Mouse (Mus musculus): ENCODE data around the gene Spocd1. TPM values are rescaled to one million over a fixed set of nuclear protein-coding genes. Genes with fewer than 3 reads are reported as not detected.

Gene Spocd1
- polyA plus RNA-seq, 2 experiments: 0.15 TPM; not detected in 1

GRCm38 (mm10) chr4:129983046-129983445 is 54.0 kb downstream of the Spocd1 start:
- H3K4me2 ChIP-seq (replicated peaks; ENCODE audit: low read depth, low read length, severe bottlenecking): no peak overlapping the region
- DNase-seq (ENCODE audit: low spot score): no peak
- WGBS: 13% methylated on average over 5 of the region's 5 CpGs
- no peak for ATAC-seq (ENCODE audit: low FRiP score, low read depth)
- H3K4me1 ChIP-seq (ENCODE audit: control insufficient read depth, insufficient read depth, low read length): peaks cover 28% of the 10 kb centered on the region
- no peak overlapping the region for H3K9ac ChIP-seq (ENCODE audit: low read depth, low read length, severe bottlenecking)
- no peak overlapping the region for H3K4me3 ChIP-seq (replicated peaks; ENCODE audit: low read length)
- H3K9me3 ChIP-seq (ENCODE audit: control insufficient read depth, low read length): no peaks in the 10 kb centered on the region
- no peak overlapping the region for H3K27ac ChIP-seq (replicated peaks; ENCODE audit: low read depth, low read length)
- peaks cover 27% of the 10 kb centered on the region; the same call in 1 of the 2 replicates for H3K27me3 ChIP-seq (ENCODE audit: control insufficient read depth, insufficient read depth, low read length)
- no peak for TF ChIP-seq POLR2A (IDR thresholded peaks at IDR 0.05; ENCODE audit: borderline replicate concordance, extremely low read depth, insufficient read depth, insufficient read length)
- H3K36me3 ChIP-seq (ENCODE audit: control insufficient read depth, insufficient read depth, low read length): no peaks in the 10 kb centered on the region

- H3K4me3 ChIP-seq (replicated peaks; ENCODE audit: low read length): peak overlapping the region; percentile 73
- ATAC-seq (ENCODE audit: low FRiP score, low read depth) (no peak), DNase-seq (ENCODE audit: low spot score) (peak; percentile 55)
- no peaks in the 10 kb centered on the region for H3K9me3 ChIP-seq (ENCODE audit: control insufficient read depth, low read length)
- TF ChIP-seq POLR2A (IDR thresholded peaks at IDR 0.05; ENCODE audit: borderline replicate concordance, extremely low read depth, insufficient read depth, insufficient read length): no peak
- H3K27ac ChIP-seq (replicated peaks; ENCODE audit: low read depth, low read length): no peak overlapping the region
- no peak overlapping the region for H3K9ac ChIP-seq (ENCODE audit: low read depth, low read length, severe bottlenecking)
- 2% methylated on average over 15 of the region's 15 CpGs for WGBS
- peaks cover 31% of the 10 kb centered on the region for H3K4me1 ChIP-seq (ENCODE audit: control insufficient read depth, insufficient read depth, low read length)
- H3K4me2 ChIP-seq (replicated peaks; ENCODE audit: low read depth, low read length, severe bottlenecking): peak overlapping the region; percentile 95
- peaks cover 34% of the 10 kb centered on the region for H3K27me3 ChIP-seq (ENCODE audit: control insufficient read depth, insufficient read depth, low read length)
- no peaks in the 10 kb centered on the region for H3K36me3 ChIP-seq (ENCODE audit: control insufficient read depth, insufficient read depth, low read length)
These were observed 54.8 kb downstream of the Spocd1 start for GRCm38 (mm10) chr4:129983764-129984420.

- H3K9ac ChIP-seq (ENCODE audit: low read depth, low read length, severe bottlenecking): peak within 1 kb of the TSS; percentile 78
- H3K4me3 ChIP-seq (replicated peaks; ENCODE audit: low read length): peak within 1 kb of the TSS; percentile 73
- TF ChIP-seq POLR2A (IDR thresholded peaks at IDR 0.05; ENCODE audit: borderline replicate concordance, extremely low read depth, insufficient read depth, insufficient read length): no peak
- no peaks in the 10 kb centered on the region for H3K36me3 ChIP-seq (ENCODE audit: control insufficient read depth, insufficient read depth, low read length)
- 0 out of 2 replicates have a peak within 1 kb of the TSS, but pooled peaks have one; percentile 38 for H3K27ac ChIP-seq (replicated peaks; ENCODE audit: low read depth, low read length)
- H3K4me1 ChIP-seq (ENCODE audit: control insufficient read depth, insufficient read depth, low read length): peaks cover 31% of the 10 kb centered on the region
- H3K27me3 ChIP-seq (ENCODE audit: control insufficient read depth, insufficient read depth, low read length): peaks cover 34% of the 10 kb centered on the region
- ATAC-seq (ENCODE audit: low FRiP score, low read depth) (peak; percentile 39), DNase-seq (ENCODE audit: low spot score) (peak; percentile 41)
- H3K9me3 ChIP-seq (ENCODE audit: control insufficient read depth, low read length): no peaks in the 10 kb centered on the region
- H3K4me2 ChIP-seq (replicated peaks; ENCODE audit: low read depth, low read length, severe bottlenecking): peak within 1 kb of the TSS; percentile 95
- 5% methylated on average over 12 of the region's 77 CpGs for WGBS
These were observed 55.5 kb downstream of the Spocd1 start, which contains the start of gene Adgrb2 for GRCm38 (mm10) chr4:129984421-129985061. Adgrb2 (plus strand) TSS chr4:129984870.

- H3K36me3 ChIP-seq (ENCODE audit: control insufficient read depth, insufficient read depth, low read length): no peaks in the 10 kb centered on the region
- peak overlapping the region; percentile 95 for H3K4me2 ChIP-seq (replicated peaks; ENCODE audit: low read depth, low read length, severe bottlenecking)
- peak overlapping the region; percentile 78 for H3K9ac ChIP-seq (ENCODE audit: low read depth, low read length, severe bottlenecking)
- DNase-seq (ENCODE audit: low spot score): no peak
- WGBS: under 1% methylated on average over 25 of the region's 48 CpGs
- 0 out of 2 replicates have a peak, but pooled peaks have one; percentile 9 for ATAC-seq (ENCODE audit: low FRiP score, low read depth)
- no peak for TF ChIP-seq POLR2A (IDR thresholded peaks at IDR 0.05; ENCODE audit: borderline replicate concordance, extremely low read depth, insufficient read depth, insufficient read length)
- peak overlapping the region; percentile 73 for H3K4me3 ChIP-seq (replicated peaks; ENCODE audit: low read length)
- peaks cover 33% of the 10 kb centered on the region for H3K4me1 ChIP-seq (ENCODE audit: control insufficient read depth, insufficient read depth, low read length)
- peaks cover 34% of the 10 kb centered on the region for H3K27me3 ChIP-seq (ENCODE audit: control insufficient read depth, insufficient read depth, low read length)
- no peaks in the 10 kb centered on the region for H3K9me3 ChIP-seq (ENCODE audit: control insufficient read depth, low read length)
- H3K27ac ChIP-seq (replicated peaks; ENCODE audit: low read depth, low read length): no peak overlapping the region
These were observed 56.2 kb downstream of the Spocd1 start for GRCm38 (mm10) chr4:129985161-129985670.

GRCm38 (mm10) chr4:129985671-129986441 is 56.8 kb downstream of the Spocd1 start:
- peaks cover 34% of the 10 kb centered on the region for H3K27me3 ChIP-seq (ENCODE audit: control insufficient read depth, insufficient read depth, low read length)
- ATAC-seq (ENCODE audit: low FRiP score, low read depth) (no peak), DNase-seq (ENCODE audit: low spot score) (peak; percentile 33)
- peak overlapping the region; percentile 78 for H3K9ac ChIP-seq (ENCODE audit: low read depth, low read length, severe bottlenecking)
- no peaks in the 10 kb centered on the region for H3K9me3 ChIP-seq (ENCODE audit: control insufficient read depth, low read length)
- H3K36me3 ChIP-seq (ENCODE audit: control insufficient read depth, insufficient read depth, low read length): no peaks in the 10 kb centered on the region
- H3K4me3 ChIP-seq (replicated peaks; ENCODE audit: low read length): peak overlapping the region; percentile 73
- peaks cover 33% of the 10 kb centered on the region for H3K4me1 ChIP-seq (ENCODE audit: control insufficient read depth, insufficient read depth, low read length)
- peak overlapping the region; percentile 95 for H3K4me2 ChIP-seq (replicated peaks; ENCODE audit: low read depth, low read length, severe bottlenecking)
- H3K27ac ChIP-seq (replicated peaks; ENCODE audit: low read depth, low read length): no peak overlapping the region
- under 1% methylated on average over 33 of the region's 58 CpGs for WGBS
- no peak for TF ChIP-seq POLR2A (IDR thresholded peaks at IDR 0.05; ENCODE audit: borderline replicate concordance, extremely low read depth, insufficient read depth, insufficient read length)
